Mouse (Mus musculus) CD4-positive helper T cell, adult 2 months (primary cell): ENCODE data around the gene Arhgef38.

Experiments used
- DNase-seq: peaks from one replicate; pipeline ENCODE4 v3.0.0-alpha.2; 2012; ENCODE audit warnings: low read depth, missing footprints, low spot score

Arhgef38 gene

GRCm38 (mm10) chr3:133234821-133235295, at the start of gene Arhgef38:
Gene Arhgef38, minus strand, starts transcription at chr3:133234949.
- DNase-seq: no peak

GRCm38 (mm10) chr3:133271887-133272286, 37.1 kb upstream of the Arhgef38 start:
- DNase-seq: peak; percentile 29

- DNase-seq: no peak
Measured at GRCm38 (mm10) chr3:133258860-133259259, 24.1 kb upstream of the Arhgef38 start.

GRCm38 (mm10) chr3:133255842-133256241, 21.1 kb upstream of the Arhgef38 start:
- no peak for DNase-seq

- no peak for DNase-seq
Measured at GRCm38 (mm10) chr3:133244027-133244426, 9.3 kb upstream of the Arhgef38 start.

- DNase-seq: no peak
Measured at GRCm38 (mm10) chr3:133241916-133242315, 7.2 kb upstream of the Arhgef38 start.

GRCm38 (mm10) chr3:133233993-133234392, 756 bp downstream of the Arhgef38 start:
- no peak for DNase-seq

- no peak for DNase-seq
Measured at GRCm38 (mm10) chr3:133230427-133230826, 4.3 kb downstream of the Arhgef38 start.

- DNase-seq: no peak
Measured at GRCm38 (mm10) chr3:133229594-133229993, 5.2 kb downstream of the Arhgef38 start.

GRCm38 (mm10) chr3:133227258-133228012, 7.3 kb downstream of the Arhgef38 start:
- DNase-seq: no peak

- no peak for DNase-seq
Measured at GRCm38 (mm10) chr3:133218501-133218900, 16.2 kb downstream of the Arhgef38 start.

GRCm38 (mm10) chr3:133215198-133215819, 19.4 kb downstream of the Arhgef38 start:
- DNase-seq: no peak

GRCm38 (mm10) chr3:133213434-133214114, 21.2 kb downstream of the Arhgef38 start:
- no peak for DNase-seq

GRCm38 (mm10) chr3:133211324-133211723, 23.4 kb downstream of the Arhgef38 start:
- no peak for DNase-seq

- DNase-seq: no peak
Measured at GRCm38 (mm10) chr3:133203713-133204112, 31.0 kb downstream of the Arhgef38 start.

- DNase-seq: no peak
Measured at GRCm38 (mm10) chr3:133202171-133202570, 32.6 kb downstream of the Arhgef38 start.

GRCm38 (mm10) chr3:133188930-133189329, 45.8 kb downstream of the Arhgef38 start:
- no peak for DNase-seq

- DNase-seq: no peak
Measured at GRCm38 (mm10) chr3:133187524-133187923, 47.2 kb downstream of the Arhgef38 start.

GRCm38 (mm10) chr3:133176033-133176750, 58.6 kb downstream of the Arhgef38 start:
- no peak for DNase-seq

- no peak for DNase-seq
Measured at GRCm38 (mm10) chr3:133172291-133172690, 62.5 kb downstream of the Arhgef38 start.

GRCm38 (mm10) chr3:133169737-133170136, 65.0 kb downstream of the Arhgef38 start:
- no peak for DNase-seq

GRCm38 (mm10) chr3:133167550-133167949, 67.2 kb downstream of the Arhgef38 start:
- DNase-seq: no peak
